Mouse (Mus musculus) heart, postnatal 0 days (tissue): Measurements from ENCODE around the gene Epo.

Source experiments
- CTCF ChIP-seq: IDR thresholded peaks from 2 replicates; pipeline ENCODE4 v1.5.1; 2016; ENCODE audit warnings: antibody characterized with exemption, control low read depth, low read depth
- EP300 ChIP-seq: IDR thresholded peaks from 2 replicates; pipeline ENCODE4 v1.6.1; 2016; ENCODE audit warnings: antibody characterized with exemption, low read depth

DNA sequence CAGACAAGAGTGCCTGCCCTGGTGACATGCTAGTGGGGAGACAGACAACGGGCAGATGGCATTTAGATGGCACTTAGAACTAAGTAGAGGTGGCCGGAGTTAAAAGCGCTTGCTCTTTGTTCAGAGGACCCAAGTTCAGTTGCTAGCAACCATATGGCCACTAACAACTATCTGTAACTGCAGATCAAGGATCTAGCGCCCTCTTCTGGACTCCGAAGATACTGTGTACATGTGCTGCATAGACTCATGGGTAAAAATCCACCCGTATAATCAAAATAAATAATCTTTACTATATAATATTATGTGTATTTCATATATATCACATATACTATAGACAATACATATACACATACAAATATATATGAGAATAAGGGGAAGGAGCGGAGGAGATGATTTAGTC lies 45.4 kb downstream of the Epo start:
- no peak for TF ChIP-seq CTCF
- TF ChIP-seq EP300, result no peak
